Mouse (Mus musculus): Measurements from ENCODE around the gene Ptcra.
"Not testable (repeated sequence)": the region's sequence is repeated elsewhere in the genome, so short reads cannot be mapped to it uniquely, and the experiment has no call there.

The Ptcra gene

GRCm38 (mm10) chr17:46771616-46772015, 8.1 kb upstream of the Ptcra start:
- DNase-seq (ENCODE audit: low read depth) = no peak

- DNase-seq (ENCODE audit: low read depth) = peak; percentile 69
Observed at GRCm38 (mm10) chr17:46771025-46771424, 7.5 kb upstream of the Ptcra start.

GRCm38 (mm10) chr17:46770546-46770945, 7.0 kb upstream of the Ptcra start:
- DNase-seq (ENCODE audit: low read depth) = no peak

- DNase-seq (ENCODE audit: low read depth) = no peak
Observed at GRCm38 (mm10) chr17:46767868-46768267, 4.4 kb upstream of the Ptcra start.

- DNase-seq (ENCODE audit: low read depth) = not testable (repeated sequence)
Observed at GRCm38 (mm10) chr17:46764916-46765315, 1.4 kb upstream of the Ptcra start.

GRCm38 (mm10) chr17:46758753-46759152, 4.8 kb downstream of the Ptcra start:
- DNase-seq (ENCODE audit: low read depth) = no peak

GRCm38 (mm10) chr17:46751794-46752556, 11.5 kb downstream of the Ptcra start, which contains the start of gene Cnpy3:
Gene Cnpy3, minus strand, starts transcription at chr17:46752214.
- DNase-seq (ENCODE audit: low read depth) = peak; percentile 99

GRCm38 (mm10) chr17:46751056-46751793, 12.3 kb downstream of the Ptcra start:
- DNase-seq (ENCODE audit: low read depth) = peak; percentile 95

GRCm38 (mm10) chr17:46750580-46750979, 12.9 kb downstream of the Ptcra start:
- no peak for DNase-seq (ENCODE audit: low read depth)

GRCm38 (mm10) chr17:46749282-46749681, 14.2 kb downstream of the Ptcra start:
- DNase-seq (ENCODE audit: low read depth) = no peak

GRCm38 (mm10) chr17:46747806-46748205, 15.7 kb downstream of the Ptcra start:
- DNase-seq (ENCODE audit: low read depth) = no peak

- no peak for DNase-seq (ENCODE audit: low read depth)
Observed at GRCm38 (mm10) chr17:46747234-46747633, 16.3 kb downstream of the Ptcra start.

GRCm38 (mm10) chr17:46745506-46745905, 18.0 kb downstream of the Ptcra start:
- no peak for DNase-seq (ENCODE audit: low read depth)

GRCm38 (mm10) chr17:46742986-46743385, 20.5 kb downstream of the Ptcra start:
- no peak for DNase-seq (ENCODE audit: low read depth)

- no peak for DNase-seq (ENCODE audit: low read depth)
Observed at GRCm38 (mm10) chr17:46741305-46741704, 22.2 kb downstream of the Ptcra start.

- DNase-seq (ENCODE audit: low read depth) = peak; percentile 56
Observed at GRCm38 (mm10) chr17:46736160-46736559, 27.4 kb downstream of the Ptcra start.

GRCm38 (mm10) chr17:46735287-46735686, 28.2 kb downstream of the Ptcra start:
- no peak for DNase-seq (ENCODE audit: low read depth)

- DNase-seq (ENCODE audit: low read depth) = no peak
Observed at GRCm38 (mm10) chr17:46734055-46734454, 29.5 kb downstream of the Ptcra start.

GRCm38 (mm10) chr17:46728904-46729318, 34.6 kb downstream of the Ptcra start, which contains the start of gene Gnmt:
Gene Gnmt, minus strand, starts transcription at chr17:46729168.
- DNase-seq (ENCODE audit: low read depth) = no peak

GRCm38 (mm10) chr17:46728496-46728895, 35.0 kb downstream of the Ptcra start:
- no peak for DNase-seq (ENCODE audit: low read depth)

GRCm38 (mm10) chr17:46728021-46728420, 35.5 kb downstream of the Ptcra start:
- peak; percentile 41 for DNase-seq (ENCODE audit: low read depth)

- no peak for DNase-seq (ENCODE audit: low read depth)
Observed at GRCm38 (mm10) chr17:46727271-46727670, 36.2 kb downstream of the Ptcra start.

Measured in 416B (cell line).